Mouse (Mus musculus) adrenal gland, postnatal 36 days (tissue): ENCODE results near the gene Cdh12. TPM values are rescaled to one million over a fixed set of nuclear protein-coding genes. Genes with fewer than 3 reads are reported as not detected.
"Not testable (repeated sequence)": the region's sequence is repeated elsewhere in the genome, so short reads cannot be mapped to it uniquely, and the experiment has no call there.

Source experiments
- DNase-seq, 2 experiments: peaks; one replicate each; pipeline ENCODE4 v3.0.0; 2021; ENCODE audit warnings: mixed read lengths in 1 of 2
- long read RNA-seq, 2 experiments: library from polyadenylated mRNA; stranded (forward); transcript quantifications; one replicate each; pipeline ENCODE4 v2.0.0; 2021; ENCODE audit warnings: borderline sequencing depth in 2 of 2
- total RNA-seq, 2 experiments: library from RNA; stranded (reverse); gene quantifications; 2 replicates each; pipeline ENCODE4 v1.2.3; 2021

The Cdh12 gene
- total RNA-seq = under 1 TPM; 0.07 to 0.10 TPM
- long read RNA-seq, experiment 1 = 0 reads
- long read RNA-seq, experiment 2 = 0 reads

GRCm38 (mm10) chr15:20448861-20449663, at the start of gene Cdh12:
TSS of gene Cdh12 (plus strand) at chr15:20449265.
- DNase-seq = no peak

GRCm38 (mm10) chr15:20403596-20403995, 45.5 kb upstream of the Cdh12 start:
- DNase-seq = no peak

GRCm38 (mm10) chr15:20413397-20413796, 35.7 kb upstream of the Cdh12 start:
- no peak for DNase-seq

- no peak for DNase-seq
Observed at GRCm38 (mm10) chr15:20436356-20436755, 12.7 kb upstream of the Cdh12 start.

- DNase-seq = no peak
Observed at GRCm38 (mm10) chr15:20450558-20450957, 1.5 kb downstream of the Cdh12 start.

GRCm38 (mm10) chr15:20458508-20458907, 9.4 kb downstream of the Cdh12 start:
- no peak for DNase-seq

GRCm38 (mm10) chr15:20462500-20462899, 13.4 kb downstream of the Cdh12 start:
- no peak for DNase-seq

GRCm38 (mm10) chr15:20463601-20464000, 14.5 kb downstream of the Cdh12 start:
- no peak for DNase-seq

GRCm38 (mm10) chr15:20550979-20551378, 101.9 kb downstream of the Cdh12 start:
- no peak for DNase-seq

- DNase-seq = no peak
Observed at GRCm38 (mm10) chr15:20571012-20571411, 121.9 kb downstream of the Cdh12 start.

GRCm38 (mm10) chr15:20582567-20583075, 133.6 kb downstream of the Cdh12 start:
- DNase-seq = no peak

- no peak for DNase-seq
Observed at GRCm38 (mm10) chr15:20591599-20591998, 142.5 kb downstream of the Cdh12 start.

- not testable (repeated sequence) for DNase-seq
Observed at GRCm38 (mm10) chr15:20605751-20606150, 156.7 kb downstream of the Cdh12 start.

DNA sequence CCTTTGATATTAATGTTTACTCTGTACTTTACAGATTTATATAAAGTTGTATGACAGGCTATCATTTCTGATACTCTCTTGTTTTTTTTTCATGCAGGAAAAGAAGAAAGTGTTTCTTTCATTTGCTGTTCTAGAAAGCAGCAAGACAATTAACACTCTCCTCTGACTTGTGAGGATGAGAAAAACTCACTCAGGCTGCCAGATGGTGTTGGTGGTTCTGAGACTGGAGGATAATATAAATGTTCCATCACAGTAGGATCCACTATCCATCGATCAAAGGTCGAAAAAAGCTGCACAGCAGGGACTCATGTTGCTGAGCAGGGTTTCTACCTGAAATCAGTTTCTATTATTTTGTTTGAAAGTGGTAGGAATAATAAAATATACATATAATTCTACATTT, 185.5 kb downstream of the Cdh12 start:
- DNase-seq = no peak

- DNase-seq = no peak
Observed at GRCm38 (mm10) chr15:20639155-20639554, 190.1 kb downstream of the Cdh12 start.

GRCm38 (mm10) chr15:20642905-20643414, 193.9 kb downstream of the Cdh12 start:
- no peak for DNase-seq

DNA sequence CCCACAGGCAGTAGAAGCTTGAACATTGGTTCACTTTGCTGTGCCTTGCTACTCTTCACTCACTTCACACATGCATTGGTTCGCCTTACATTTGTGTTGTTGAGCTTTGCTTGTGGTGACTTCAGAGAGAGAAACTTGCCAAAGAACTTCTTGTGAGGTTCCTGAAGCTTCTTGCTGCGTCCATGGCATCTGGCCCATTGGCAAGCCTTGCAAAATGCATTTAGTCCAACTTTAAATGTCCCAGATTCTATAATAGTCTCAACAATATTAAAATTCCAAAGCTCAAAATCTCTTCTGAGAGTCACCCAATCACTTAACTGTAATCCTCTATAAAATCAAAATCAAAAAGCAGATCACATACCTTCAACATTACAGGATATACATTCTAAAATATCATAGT, 211.2 kb downstream of the Cdh12 start:
- no peak for DNase-seq

DNA sequence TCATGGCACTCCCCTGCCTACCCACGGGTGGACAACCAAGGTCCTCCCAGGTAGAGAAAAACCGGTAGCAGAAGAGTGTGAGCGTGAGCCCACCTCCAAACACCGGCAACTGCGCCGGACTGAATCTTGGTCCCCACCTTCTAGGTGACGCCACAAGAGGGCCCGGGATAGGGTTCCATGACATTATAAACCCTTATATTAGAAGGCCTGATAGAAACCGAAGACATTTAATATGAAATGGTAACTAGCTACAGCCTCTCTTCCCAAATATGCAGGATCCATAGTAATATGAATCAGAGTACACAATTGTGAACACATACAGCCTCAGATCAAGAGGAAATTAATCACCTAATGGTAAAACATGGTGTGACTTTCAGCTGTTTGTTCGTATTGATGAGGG, 217.6 kb downstream of the Cdh12 start, which contains the start of gene Acot10:
TSS of gene Acot10 (minus strand) at position 101 of the 400 bp plus-strand sequence.
- no peak for DNase-seq

GRCm38 (mm10) chr15:20667350-20667749, 218.3 kb downstream of the Cdh12 start:
- no peak for DNase-seq

DNA sequence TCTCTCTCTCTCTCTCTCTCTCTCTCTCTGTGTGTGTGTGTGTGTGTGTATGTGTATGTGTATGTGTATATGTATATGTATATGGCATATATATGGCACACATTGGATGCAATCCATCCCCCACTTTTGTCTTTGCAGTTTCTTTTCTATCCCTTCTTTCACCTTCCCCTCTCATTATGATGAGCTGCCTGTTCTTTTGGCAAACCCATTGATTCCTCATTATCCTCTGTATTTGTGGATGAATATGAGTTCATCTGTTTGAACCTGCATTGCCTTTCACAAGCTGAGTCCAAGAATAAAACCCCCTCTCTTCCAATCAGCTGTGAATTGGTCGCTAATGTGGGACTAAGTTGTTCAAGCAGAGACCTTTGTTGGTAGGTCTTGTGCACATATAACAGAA, 218.9 kb downstream of the Cdh12 start:
- DNase-seq = no peak

- not testable (repeated sequence) for DNase-seq
Observed at GRCm38 (mm10) chr15:20669507-20669906, 220.4 kb downstream of the Cdh12 start.

DNA sequence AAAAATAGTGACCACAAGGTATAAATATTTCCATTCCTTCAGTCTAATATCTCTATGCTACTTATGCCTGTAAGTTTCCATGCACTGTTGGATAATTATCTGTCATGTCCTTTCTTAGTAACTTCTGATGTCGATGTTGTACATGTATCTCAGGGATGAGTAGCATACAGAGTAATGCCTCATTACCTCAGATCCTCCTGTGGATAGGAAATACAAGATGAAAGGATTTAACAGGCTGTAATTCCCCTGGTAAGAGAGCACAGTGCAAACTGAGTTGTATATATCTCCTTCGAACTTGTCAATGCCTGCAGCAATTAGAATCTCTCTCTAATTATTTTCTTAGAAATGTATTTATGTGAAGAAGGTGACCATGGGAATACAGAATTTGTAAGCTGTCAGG, 233.7 kb downstream of the Cdh12 start:
- no peak for DNase-seq

GRCm38 (mm10) chr15:20684200-20684599, 235.1 kb downstream of the Cdh12 start:
- no peak for DNase-seq

GRCm38 (mm10) chr15:20696229-20696628, 247.2 kb downstream of the Cdh12 start:
- DNase-seq = no peak
